10 mouse cellular contexts compared by ENCODE assay signal in the genomic region with DNA sequence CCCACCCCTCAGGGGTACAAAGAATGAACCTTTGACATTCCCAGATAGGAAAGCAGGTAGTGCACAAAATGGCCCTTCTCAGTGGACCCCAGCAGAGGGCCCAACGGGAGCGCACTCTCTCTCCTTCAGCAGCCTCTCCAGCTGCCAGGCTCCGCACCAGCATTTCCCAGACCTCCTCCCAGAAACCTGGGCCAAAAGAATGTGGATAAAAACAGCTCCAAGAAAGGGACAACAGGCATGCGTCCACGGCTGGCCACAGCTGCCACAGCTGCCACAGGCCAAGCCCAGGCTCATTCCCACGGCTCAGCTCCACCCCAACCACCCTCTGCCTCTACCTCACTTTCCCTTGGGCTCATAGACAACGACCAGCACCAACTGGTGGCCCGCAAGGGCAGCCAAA. TPM values are rescaled to one million over a fixed set of nuclear protein-coding genes. Genes with fewer than 3 reads are reported as not detected.
A peak's percentile ranks its signal among the peaks of the same experiment; 100 is the strongest.
DNase-seq lines count a peak whose midpoint lies in the region; ATAC-seq and TF ChIP-seq lines count a peak whose summit lies in the region.
"Had no signal": no experiment of that assay in that cellular context is flagged by ENCODE, and none has a peak within 500 bp of the region (broad histone marks: within the 10 kb centered on the region; RNA-seq: fewer than 3 reads in every experiment).

No protein-coding gene starts in this region.

- H3K9me3 ChIP-seq in hindbrain, postnatal 0 days (ENCODE audit: low read length) = no peaks in the 10 kb centered on the region
- H3K9me3 ChIP-seq in hindbrain, embryonic 11.5 days (ENCODE audit: control insufficient read depth, low read length) = no peaks in the 10 kb centered on the region

- H3K4me1 ChIP-seq in hindbrain, postnatal 0 days (ENCODE audit: insufficient read depth, low read length) = no peaks in the 10 kb centered on the region
- H3K4me1 ChIP-seq in hindbrain, embryonic 11.5 days (replicated peaks; ENCODE audit: control insufficient read depth, insufficient read depth, low read length) = no peaks in the 10 kb centered on the region

- intact Hi-C loops in heart, postnatal 25 days (cut with DNase I) = no loop called here

- no peak for DNase-seq in hindbrain, postnatal 0 days (ENCODE audit: low spot score)
- DNase-seq in hindbrain, embryonic 11.5 days (ENCODE audit: low spot score) = no peak
- peak; percentile 62 for DNase-seq in fibroblast of lung, adult 2 months (ENCODE audit: low read depth)
- DNase-seq in heart, postnatal 25 days (ENCODE audit: low spot score) = peak; percentile 63
- DNase-seq in lung, postnatal 25 days (ENCODE audit: low spot score) = peak; percentile 56
- no peak for DNase-seq in retina, embryonic 14.5 days (ENCODE audit: low spot score)
- DNase-seq: adrenal gland, postnatal 36 days; cerebellum, postnatal 36 days had no signal

- no peak overlapping the region for H3K4me2 ChIP-seq in hindbrain, postnatal 0 days (ENCODE audit: low read depth, low read length)
- H3K4me2 ChIP-seq in hindbrain, embryonic 11.5 days (replicated peaks; ENCODE audit: low read depth, low read length) = no peak overlapping the region

- no peaks in the 10 kb centered on the region for H3K27me3 ChIP-seq in hindbrain, postnatal 0 days (ENCODE audit: insufficient read depth, low read length)
- H3K27me3 ChIP-seq in hindbrain, embryonic 11.5 days (ENCODE audit: control insufficient read depth, insufficient read depth, low read length) = no peaks in the 10 kb centered on the region

- no peak overlapping the region for H3K27ac ChIP-seq in hindbrain, postnatal 0 days
- H3K27ac ChIP-seq in hindbrain, embryonic 11.5 days (ENCODE audit: low read depth, low read length) = no peak overlapping the region
- H3K27ac ChIP-seq: liver, embryonic 14.5 days had no signal

- H3K4me3 ChIP-seq in hindbrain, postnatal 0 days (ENCODE audit: low read length) = no peak overlapping the region
- H3K4me3 ChIP-seq in hindbrain, embryonic 11.5 days (ENCODE audit: low read depth, low read length) = no peak overlapping the region

- 59% methylated on average over 8 of the region's 8 CpGs for WGBS in hindbrain, postnatal 0 days
- 56% methylated on average over 8 of the region's 8 CpGs for WGBS in hindbrain, embryonic 11.5 days

- TF ChIP-seq CTCF in hindbrain, postnatal 0 days (IDR thresholded peaks at IDR 0.05; ENCODE audit: low read depth) = 0 out of 2 replicates have a peak, but pooled peaks have one; percentile 18

- ATAC-seq in hindbrain, postnatal 0 days = no peak
- no peak for ATAC-seq in hindbrain, embryonic 11.5 days (ENCODE audit: low FRiP score)
- no peak for ATAC-seq in cerebellum, adult (ENCODE audit: insufficient number of reproducible peaks, low FRiP score, low TSS enrichment)

- H3K9ac ChIP-seq in hindbrain, postnatal 0 days (replicated peaks; ENCODE audit: low read length) = no peak overlapping the region
- no peak overlapping the region for H3K9ac ChIP-seq in hindbrain, embryonic 11.5 days (ENCODE audit: low read depth, low read length)
- H3K9ac ChIP-seq: liver, embryonic 14.5 days had no signal

- no peaks in the 10 kb centered on the region for H3K36me3 ChIP-seq in hindbrain, postnatal 0 days (ENCODE audit: insufficient read depth, low read length)
- no peaks in the 10 kb centered on the region for H3K36me3 ChIP-seq in hindbrain, embryonic 11.5 days (ENCODE audit: control insufficient read depth, insufficient read depth, low read length)

RNA-seq across cellular contexts. Expression of a gene that starts 25.7 kb away (rescaled TPM):
- total RNA-seq in hindbrain, postnatal 0 days (2014; rRNA removed) = 34.3 and 36.0 TPM in 2 replicates
- polyA plus RNA-seq in hindbrain, postnatal 0 days (2015; fragmentation: Nextera tagmentation; extraction: Ambion mirVana) = 21.7 TPM in 2 replicates
- 13.6 and 15.9 TPM in 2 replicates for polyA plus RNA-seq in hindbrain, embryonic 11.5 days (2014; fragmentation: Nextera tagmentation; extraction: Ambion mirVana)
- 10 to 100 TPM; 16.1 to 21.9 TPM for total RNA-seq in heart, postnatal 25 days (2021)

Comparison
In these comparisons a context has a peak if more than half of its experiments do, and no peak if none do; other contexts are left out.
1. DNase-seq: peak in fibroblast of lung, adult 2 months (single experiment), heart, postnatal 25 days (single experiment) and lung, postnatal 25 days (single experiment); none in hindbrain, postnatal 0 days (single experiment), hindbrain, embryonic 11.5 days (single experiment) and retina, embryonic 14.5 days (single experiment).